Mouse (Mus musculus) hindbrain, embryonic 15.5 days (tissue): ENCODE measurements around the gene Tspan33. TPM values are rescaled to one million over a fixed set of nuclear protein-coding genes. Genes with fewer than 3 reads are reported as not detected.
"Not testable (repeated sequence)": the region's sequence is repeated elsewhere in the genome, so short reads cannot be mapped to it uniquely, and the experiment has no call there.

Experiments used
- ATAC-seq: fragments of 200-750 bp; cut with Nextera tagmentation; 2 replicates; pipeline ENCODE4 v1.8.0; 2017; ENCODE audit warnings: low read depth, moderate number of reproducible peaks, moderate TSS enrichment; ENCODE audit not compliant: low FRiP score
- H3K27ac ChIP-seq: fragments of 300-500 bp; sonication (generic); replicated peaks from 2 replicates; pipeline ENCODE4 v1.5.1; 2015; ENCODE audit warnings: mild to moderate bottlenecking, inconsistent platforms
- H3K27me3 ChIP-seq: fragments of 300-500 bp; sonication (generic); 2 replicates; pipeline ENCODE4 v1.6.1; 2015; ENCODE audit warnings: control low read depth, inconsistent platforms
- H3K36me3 ChIP-seq: fragments of 300-500 bp; sonication (generic); 2 replicates; pipeline ENCODE4 v1.6.1; 2015; ENCODE audit warnings: control low read depth, inconsistent platforms
- H3K4me1 ChIP-seq: fragments of 300-500 bp; sonication (generic); replicated peaks from 2 replicates; pipeline ENCODE4 v1.6.1; 2015; ENCODE audit warnings: control low read depth, inconsistent platforms
- H3K4me2 ChIP-seq: fragments of 300-500 bp; sonication (generic); 2 replicates; pipeline ENCODE4 v1.6.1; 2015; ENCODE audit warnings: moderate library complexity, mild to moderate bottlenecking, inconsistent platforms
- H3K4me3 ChIP-seq: fragments of 300-500 bp; sonication (generic); 2 replicates; pipeline ENCODE4 v1.5.1; 2015; ENCODE audit warnings: mild to moderate bottlenecking, inconsistent platforms
- H3K9ac ChIP-seq: fragments of 300-500 bp; sonication (generic); 2 replicates; pipeline ENCODE4 v1.6.1; 2015; ENCODE audit warnings: inconsistent platforms
- H3K9me3 ChIP-seq: fragments of 300-500 bp; sonication (generic); 2 replicates; pipeline ENCODE4 v1.6.1; 2016; ENCODE audit warnings: control low read depth, inconsistent platforms
- WGBS: fragments of 180-500 bp; shearing (Covaris S2); methylation state at CpG from one replicate; pipeline ENCODE4 v1.1.7; 2015; 5-methylcytosine and 5-hydroxymethylcytosine counted together
- polyA plus RNA-seq: library from polyadenylated mRNA; unstranded; fragments of >200 nt; fragmentation: Nextera tagmentation; extraction: Ambion mirVana; gene quantifications from 2 replicates; pipeline ENCODE4 v1.2.1, GENCODE M21; 2015

The Tspan33 gene
- polyA plus RNA-seq, 1 experiment from 2014 or later = 14.4 TPM

DNA sequence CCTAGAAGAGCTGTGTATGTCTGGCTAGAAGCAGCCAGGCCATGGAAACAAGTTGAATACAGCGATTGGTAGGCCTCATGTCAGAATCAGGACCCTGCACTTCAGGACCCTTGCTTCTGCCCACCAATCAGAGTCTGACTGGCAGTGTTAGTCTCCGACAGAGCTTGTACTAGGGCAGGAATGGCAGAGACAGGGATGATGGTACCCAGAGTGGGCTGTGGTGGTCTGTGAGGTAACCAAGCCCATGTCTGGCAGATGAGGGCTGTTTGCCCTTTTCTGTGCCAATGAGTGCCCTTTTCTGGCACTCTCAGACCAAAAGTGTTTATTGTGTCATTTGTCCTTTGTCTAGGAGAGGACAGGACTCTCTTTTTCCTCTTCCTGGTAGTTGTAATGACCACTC lies 66.4 kb downstream of the Tspan33 start:
- 100% methylated on average over 2 of the region's 2 CpGs for WGBS
- not testable (repeated sequence) for ATAC-seq

DNA sequence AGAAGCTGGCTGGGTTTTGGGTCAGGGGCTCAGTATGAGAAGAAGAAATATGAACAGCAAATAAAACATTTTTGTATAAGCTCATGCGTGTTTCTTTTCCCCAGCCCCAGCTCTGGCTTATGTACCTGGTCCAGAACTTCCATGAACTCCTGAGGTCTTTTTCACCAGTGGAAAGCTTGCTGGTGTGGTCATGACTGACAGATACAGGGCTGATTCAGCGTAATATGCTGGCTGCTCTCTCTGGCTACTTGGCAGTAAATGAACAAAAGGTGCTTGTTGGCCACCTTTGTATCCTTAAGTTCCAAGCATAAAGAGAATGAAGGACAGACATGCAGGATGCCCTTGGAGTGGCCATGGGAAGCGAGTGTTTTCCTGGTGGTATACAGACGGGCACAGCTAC lies 67.3 kb downstream of the Tspan33 start:
- no peaks in the 10 kb centered on the region for H3K4me1 ChIP-seq
- no peak for ATAC-seq
- WGBS = 93% methylated on average over 4 of the region's 4 CpGs

More for the DNA sequence above, 66.4 kb downstream of the Tspan33 start:
- not testable (repeated sequence) for H3K4me1 ChIP-seq, H3K27ac ChIP-seq, H3K4me3 ChIP-seq, H3K9ac ChIP-seq, H3K9me3 ChIP-seq, H3K4me2 ChIP-seq, H3K36me3 ChIP-seq, H3K27me3 ChIP-seq

DNA sequence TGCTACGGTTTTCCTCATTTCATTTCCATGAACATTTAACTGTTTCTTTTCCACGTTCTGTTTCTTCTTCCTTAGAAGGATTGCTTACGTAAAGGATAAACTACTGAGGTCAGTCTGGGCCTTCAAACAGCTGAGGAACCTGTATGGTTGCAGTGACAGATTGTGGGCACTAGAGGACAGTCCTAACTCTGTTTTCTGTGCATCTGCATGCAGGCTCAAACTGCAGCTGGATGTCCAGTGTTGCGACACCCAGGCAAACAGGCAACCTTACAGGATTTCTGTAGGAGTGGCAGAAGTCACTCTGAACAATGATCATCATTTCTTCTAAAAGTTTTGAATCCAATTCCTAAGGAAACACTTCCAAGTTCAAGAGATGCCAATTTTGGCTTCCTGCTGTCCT lies 68.5 kb downstream of the Tspan33 start:
- no peak overlapping the region for H3K4me2 ChIP-seq
- no peaks in the 10 kb centered on the region for H3K4me1 ChIP-seq
- no peak overlapping the region for H3K4me3 ChIP-seq
- ATAC-seq = no peak
- H3K36me3 ChIP-seq = no peaks in the 10 kb centered on the region
- no peak overlapping the region for H3K9ac ChIP-seq
- H3K27me3 ChIP-seq = no peaks in the 10 kb centered on the region
- no peak overlapping the region for H3K27ac ChIP-seq
- H3K9me3 ChIP-seq = no peaks in the 10 kb centered on the region
- 59% methylated on average over 4 of the region's 4 CpGs for WGBS

More for the DNA sequence above, 67.3 kb downstream of the Tspan33 start:
- H3K27ac ChIP-seq = no peak overlapping the region
- H3K27me3 ChIP-seq = no peaks in the 10 kb centered on the region
- H3K9me3 ChIP-seq = no peaks in the 10 kb centered on the region
- no peaks in the 10 kb centered on the region for H3K36me3 ChIP-seq
- H3K9ac ChIP-seq = no peak overlapping the region
- H3K4me3 ChIP-seq = no peak overlapping the region
- no peak overlapping the region for H3K4me2 ChIP-seq

DNA sequence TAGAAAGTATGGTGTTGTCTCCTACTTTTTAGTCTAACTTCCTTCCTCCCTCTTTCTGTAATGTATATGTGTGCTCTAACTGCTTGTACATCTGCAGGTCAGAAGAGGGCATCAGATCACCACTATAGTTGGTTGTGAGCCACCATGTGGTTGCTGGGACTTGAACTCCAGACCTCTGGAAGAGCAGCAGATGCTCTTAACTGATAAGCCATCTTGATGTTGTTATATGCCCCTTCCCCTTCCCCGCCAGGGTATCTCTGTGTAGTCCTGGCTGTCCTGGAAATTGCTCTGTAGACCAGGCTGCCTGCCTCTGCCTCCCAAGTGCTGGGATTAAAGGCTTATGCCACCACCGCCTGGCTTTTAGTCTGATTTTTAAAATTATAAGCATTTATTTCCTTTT lies 72.9 kb downstream of the Tspan33 start:
- no peak overlapping the region for H3K27ac ChIP-seq
- H3K27me3 ChIP-seq = no peaks in the 10 kb centered on the region
- H3K9ac ChIP-seq = no peak overlapping the region
- no peak for ATAC-seq
- no peaks in the 10 kb centered on the region for H3K9me3 ChIP-seq
- 88% methylated on average over 2 of the region's 2 CpGs for WGBS
- H3K36me3 ChIP-seq = no peaks in the 10 kb centered on the region
- no peak overlapping the region for H3K4me2 ChIP-seq
- H3K4me3 ChIP-seq = no peak overlapping the region
- peaks cover 17% of the 10 kb centered on the region for H3K4me1 ChIP-seq

Other genes with a start within 250 kb of the Tspan33 start
- 346 and 360 TPM in 2 replicates for gene Atp6v1f, start 226.5 kb upstream of the Tspan33 start, polyA plus RNA-seq
- gene Atp6v1fnb, start 222.8 kb upstream of the Tspan33 start, polyA plus RNA-seq = 0.35 and 0.42 TPM in 2 replicates
- 20.3 and 20.8 TPM in 2 replicates for gene Kcp, start 186.3 kb upstream of the Tspan33 start, polyA plus RNA-seq
- gene Irf5, start 167.6 kb upstream of the Tspan33 start, polyA plus RNA-seq = 1.7 and 2.5 TPM in 2 replicates
- gene Tnpo3, start 84.3 kb upstream of the Tspan33 start, polyA plus RNA-seq = 85.5 and 85.6 TPM in 2 replicates
- 14.7 and 15.7 TPM in 2 replicates for gene Smo, start 41.3 kb downstream of the Tspan33 start, polyA plus RNA-seq
- 20.2 and 20.7 TPM in 2 replicates for gene Ahcyl2, start 73.8 kb downstream of the Tspan33 start, polyA plus RNA-seq
- 5.1 and 5.7 TPM in 2 replicates for gene Strip2, start 222.8 kb downstream of the Tspan33 start, polyA plus RNA-seq